11 mouse cellular contexts compared by ENCODE assay signal in the genomic region with DNA sequence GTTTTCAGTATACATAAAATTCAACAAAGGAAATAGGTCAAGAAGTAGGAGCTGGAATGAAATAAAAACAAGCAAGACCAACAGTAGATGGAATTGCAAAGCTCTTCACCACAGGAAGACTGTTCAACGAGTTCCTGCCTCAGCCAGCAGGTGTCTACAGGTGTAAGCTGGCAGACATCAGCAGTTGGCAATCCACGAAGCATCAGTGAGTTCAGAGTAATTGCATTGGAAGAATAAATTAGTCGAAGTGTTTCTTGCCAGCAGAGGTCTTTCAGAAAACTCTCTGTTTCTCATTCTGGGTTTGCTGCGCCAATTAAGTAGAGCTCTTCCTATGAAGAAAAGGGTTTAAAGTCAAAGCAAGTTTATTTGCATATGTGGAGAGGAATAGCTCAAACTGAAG.
DNase-seq lines count a peak whose midpoint lies in the region; ATAC-seq lines count a peak whose summit lies in the region.
"Had no signal": no experiment of that assay in that cellular context is flagged by ENCODE, and none has a peak within 500 bp of the region (broad histone marks: within the 10 kb centered on the region; RNA-seq: fewer than 3 reads in every experiment).

No protein-coding gene starts in this region.

- no peaks in the 10 kb centered on the region for H3K9me3 ChIP-seq in hindbrain, embryonic 11.5 days (ENCODE audit: control insufficient read depth, low read length)
- H3K9me3 ChIP-seq in hindbrain, embryonic 10.5 days: no peaks in the 10 kb centered on the region
- H3K9me3 ChIP-seq: hindbrain, embryonic 12.5 days had no signal

- H3K27ac ChIP-seq in hindbrain, embryonic 11.5 days (ENCODE audit: low read depth, low read length): no peak overlapping the region
- H3K27ac ChIP-seq in hindbrain, embryonic 10.5 days: no peak overlapping the region
- H3K27ac ChIP-seq: hindbrain, embryonic 12.5 days had no signal

- no peaks in the 10 kb centered on the region for H3K27me3 ChIP-seq in hindbrain, embryonic 11.5 days (ENCODE audit: control insufficient read depth, insufficient read depth, low read length)
- H3K27me3 ChIP-seq in hindbrain, embryonic 10.5 days (ENCODE audit: insufficient read depth, poor library complexity, severe bottlenecking): no peaks in the 10 kb centered on the region
- H3K27me3 ChIP-seq: hindbrain, embryonic 12.5 days had no signal

- no peak overlapping the region for H3K9ac ChIP-seq in hindbrain, embryonic 11.5 days (ENCODE audit: low read depth, low read length)
- H3K9ac ChIP-seq: hindbrain, embryonic 12.5 days had no signal

- no peak for ATAC-seq in hindbrain, embryonic 11.5 days (ENCODE audit: low FRiP score)
- no peak for ATAC-seq in megakaryocyte progenitor cell, adult 5-6 weeks (replicated peaks; ENCODE audit: poor library complexity)

- DNase-seq in hindbrain, embryonic 11.5 days (ENCODE audit: low spot score): peak; percentile 0
- DNase-seq in hindbrain, embryonic 10.5 days (ENCODE audit: low spot score): no peak
- peak; percentile 1 for DNase-seq in layer of hippocampus, adult 9-11 months
- DNase-seq in layer of hippocampus, postnatal 10 days (ENCODE audit: low spot score in 2 of 2): no peak
- peak; percentile 12 for DNase-seq in R1 (ENCODE audit: low read depth, low spot score)
- peak; percentile 6 for DNase-seq in brain, embryonic 18.5 days (ENCODE audit: low read depth, low spot score)
- DNase-seq: right cerebral cortex, postnatal 25 days had no signal

- WGBS in hindbrain, embryonic 11.5 days: 57% methylated on average over 4 of the region's 4 CpGs
- WGBS in hindbrain, embryonic 10.5 days: 52% methylated on average over 4 of the region's 4 CpGs

- H3K4me1 ChIP-seq in hindbrain, embryonic 11.5 days (replicated peaks; ENCODE audit: control insufficient read depth, insufficient read depth, low read length): no peaks in the 10 kb centered on the region
- no peaks in the 10 kb centered on the region for H3K4me1 ChIP-seq in hindbrain, embryonic 10.5 days (replicated peaks)
- H3K4me1 ChIP-seq: hindbrain, embryonic 12.5 days had no signal

- H3K36me3 ChIP-seq in hindbrain, embryonic 11.5 days (ENCODE audit: control insufficient read depth, insufficient read depth, low read length): no peaks in the 10 kb centered on the region
- H3K36me3 ChIP-seq in hindbrain, embryonic 10.5 days: no peaks in the 10 kb centered on the region
- H3K36me3 ChIP-seq: hindbrain, embryonic 12.5 days had no signal

- H3K4me3 ChIP-seq in hindbrain, embryonic 11.5 days (ENCODE audit: low read depth, low read length): no peak overlapping the region
- no peak overlapping the region for H3K4me3 ChIP-seq in hindbrain, embryonic 10.5 days
- H3K4me3 ChIP-seq: hindbrain, embryonic 12.5 days; myocyte had no signal

- H3K4me2 ChIP-seq in hindbrain, embryonic 11.5 days (replicated peaks; ENCODE audit: low read depth, low read length): no peak overlapping the region
- H3K4me2 ChIP-seq: hindbrain, embryonic 12.5 days; liver, embryonic 11.5 days had no signal

Comparison
In these comparisons a context has a peak if more than half of its experiments do, and no peak if none do; other contexts are left out.
1. DNase-seq: peak in hindbrain, embryonic 11.5 days (single experiment), layer of hippocampus, adult 9-11 months (single experiment), R1 (single experiment) and brain, embryonic 18.5 days (single experiment); none in hindbrain, embryonic 10.5 days (single experiment) and layer of hippocampus, postnatal 10 days (0 of 2).